Mouse (Mus musculus): ENCODE measurements around the gene Fam198b.

Gene Fam198b

DNA sequence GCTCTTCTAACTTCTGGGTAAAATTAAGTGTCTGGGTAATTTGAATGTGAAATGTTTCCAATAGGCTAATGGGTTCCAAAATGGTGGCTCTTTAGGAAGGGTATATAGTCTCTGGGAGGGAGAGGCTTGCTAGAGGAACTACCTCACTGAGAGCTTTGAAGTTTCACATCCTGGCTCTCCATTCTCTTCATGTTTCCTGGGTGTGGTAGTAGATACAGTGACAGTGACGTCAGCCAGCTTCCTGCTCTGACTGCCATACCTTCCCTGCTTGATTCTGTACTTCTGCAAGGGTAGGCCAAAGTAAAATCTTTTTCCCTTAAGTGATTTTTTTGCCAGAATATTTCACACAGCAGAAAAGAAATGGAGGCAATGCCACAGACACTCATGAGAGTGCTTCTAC, 100.2 kb downstream of the Fam198b start:
- no peak for DNase-seq

DNA sequence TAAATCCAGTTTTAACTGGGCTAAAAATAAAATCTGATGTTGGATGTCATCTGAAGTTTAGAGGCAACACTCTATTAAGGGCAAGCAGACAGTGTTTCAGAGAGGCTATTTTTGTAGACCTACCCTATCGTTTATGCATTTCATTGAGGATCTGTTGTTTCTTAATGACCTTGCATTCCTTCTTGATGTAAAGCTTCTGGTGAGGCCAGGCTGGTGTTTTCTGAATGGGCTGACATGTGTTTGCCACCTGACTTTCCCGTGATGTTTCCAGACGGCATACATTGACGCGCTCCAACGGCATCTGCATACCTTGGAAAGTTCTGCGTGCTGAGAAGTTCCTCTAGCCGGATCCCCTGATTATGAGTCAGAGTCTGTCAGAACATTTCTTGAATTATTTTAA, 104.9 kb downstream of the Fam198b start:
- no peak for DNase-seq

DNA sequence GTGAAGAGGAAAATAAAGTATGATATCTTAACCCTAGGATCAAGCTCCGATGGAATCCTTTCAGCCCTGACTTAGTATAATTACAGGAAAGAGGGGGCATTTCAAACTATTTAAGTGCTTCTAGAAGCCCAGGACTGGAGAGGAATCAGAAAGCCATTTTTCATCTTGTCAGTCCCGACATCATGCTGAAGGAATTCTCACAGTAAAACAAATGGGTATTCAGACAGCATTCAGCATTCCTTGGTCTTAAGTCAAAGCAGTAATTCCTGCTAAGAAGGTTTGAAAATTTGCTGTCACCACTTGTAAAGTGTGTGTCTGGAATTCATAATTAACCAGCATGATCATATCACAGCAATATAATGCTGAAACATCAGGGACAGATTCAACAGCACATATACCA, 105.6 kb downstream of the Fam198b start:
- no peak for DNase-seq

DNA sequence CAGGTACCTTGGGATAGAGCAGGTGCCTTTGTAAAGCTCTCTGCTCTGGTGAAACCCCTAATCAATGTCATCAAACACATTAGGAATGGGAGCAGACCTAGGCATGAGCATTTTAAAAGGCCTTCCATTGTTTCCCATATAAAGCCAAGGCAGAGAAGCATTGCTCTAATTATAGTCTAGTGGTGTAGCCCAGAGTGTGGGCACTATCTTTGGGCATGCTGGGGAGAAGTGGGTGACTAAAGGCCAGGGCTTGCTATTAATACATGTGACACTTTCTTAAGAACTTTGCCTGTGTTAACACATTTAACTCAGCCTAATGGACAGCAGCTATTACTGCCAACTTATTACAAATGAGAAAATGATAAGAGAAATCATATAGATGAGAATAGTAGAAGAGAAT, 106.1 kb downstream of the Fam198b start:
- DNase-seq = no peak

DNA sequence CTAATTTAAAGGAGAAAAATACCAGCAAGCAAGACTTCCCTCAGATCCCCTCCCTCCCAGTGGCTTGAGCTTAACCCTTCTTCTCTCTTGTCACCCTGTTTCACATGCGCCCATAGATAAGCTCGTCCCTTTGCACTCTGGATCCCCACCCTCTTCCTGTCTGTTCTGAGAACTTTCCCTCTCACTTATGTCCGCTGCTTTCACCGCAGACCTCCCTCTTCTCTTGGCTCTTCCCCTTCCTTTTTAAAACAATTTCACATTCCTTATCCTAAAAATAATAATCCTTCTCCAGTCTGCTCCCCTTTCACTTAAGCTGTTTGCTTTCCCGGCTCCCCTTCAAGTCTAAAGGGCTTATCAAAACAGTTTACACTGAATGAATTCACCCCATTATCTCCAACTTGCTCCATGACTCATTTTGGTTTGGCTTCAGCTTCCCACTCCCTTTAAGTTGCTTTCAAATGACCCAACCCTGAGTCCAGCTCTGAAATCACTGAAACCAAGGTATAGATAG, 109.8 kb downstream of the Fam198b start:
- no peak for DNase-seq

DNA sequence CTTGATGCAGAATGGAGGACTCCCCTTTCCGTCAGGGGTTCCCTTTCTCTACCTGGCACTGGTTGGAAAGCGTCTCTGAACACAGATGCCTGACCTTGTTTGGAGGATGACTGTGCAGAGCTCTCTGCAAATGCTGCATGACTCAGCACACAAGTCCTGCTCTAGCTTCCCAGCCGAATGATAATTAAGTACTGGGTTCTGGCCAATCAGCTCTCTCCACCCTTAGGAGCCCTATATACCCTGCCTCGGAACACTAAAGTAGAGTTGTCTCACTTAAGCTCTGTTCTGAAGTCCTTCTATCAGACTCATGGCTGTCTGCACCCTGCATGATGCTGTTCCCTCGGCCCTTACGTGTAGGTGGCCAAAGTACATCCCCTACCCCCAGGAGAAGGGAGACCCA, 111.4 kb downstream of the Fam198b start:
- DNase-seq = no peak

All from retina, postnatal 1 day (tissue).